Mouse (Mus musculus) testis, adult 2 months (tissue): ENCODE measurements at regions not wholly inside any gene's neighbourhood (a gene's known extent, or its start where the extent isn't known, plus 50 kb on each side); places are given as distances from the start of the nearest gene placed in this dataset.

ENCODE experiments used
- CTCF ChIP-seq: fragments of 200-500 bp; IDR thresholded peaks from 2 replicates; pipeline ENCODE4 v1.5.1; 2012; ENCODE audit warnings: low read depth, mild to moderate bottlenecking, inconsistent platforms, low read length, moderate library complexity; ENCODE audit not compliant: control insufficient read depth, insufficient read depth, insufficient replicate concordance
- POLR2A ChIP-seq: fragments of 200-500 bp; IDR thresholded peaks from 2 replicates; pipeline ENCODE4 v1.6.1; 2012; ENCODE audit warnings: low read depth, mild to moderate bottlenecking, inconsistent platforms, low read length, moderate library complexity; ENCODE audit not compliant: control insufficient read depth

- TF ChIP-seq CTCF: no peak
- TF ChIP-seq POLR2A: no peak
These were observed 65.4 kb upstream of the Rasgrp1 start for GRCm38 (mm10) chr2:117408241-117408640.
